Mouse (Mus musculus): ENCODE results near the gene Tmem50a. TPM values are rescaled to one million over a fixed set of nuclear protein-coding genes. Genes with fewer than 3 reads are reported as not detected.

The Tmem50a gene
- polyA plus RNA-seq, 1 experiment from 2014 or later, result 193 TPM

GRCm38 (mm10) chr4:134869068-134869730, 45.6 kb downstream of the Tmem50a start:
- no peaks in the 10 kb centered on the region for H3K27me3 ChIP-seq (ENCODE audit: control insufficient read depth, insufficient read depth, low read length)
- DNase-seq (ENCODE audit: low spot score), result peak; percentile 41
- peak overlapping the region; percentile 29 for H3K4me2 ChIP-seq (replicated peaks; ENCODE audit: low read depth)
- no peaks in the 10 kb centered on the region; the same call in 1 of the 2 replicates for H3K4me1 ChIP-seq (replicated peaks; ENCODE audit: control insufficient read depth, insufficient read depth)
- no peak overlapping the region for H3K4me3 ChIP-seq (ENCODE audit: low read depth, low read length)
- H3K9me3 ChIP-seq (ENCODE audit: control insufficient read depth, low read length), result no peaks in the 10 kb centered on the region
- H3K27ac ChIP-seq (replicated peaks), result no peak overlapping the region
- ATAC-seq (ENCODE audit: low FRiP score, low TSS enrichment), result 0 out of 2 replicates have a peak, but pooled peaks have one; percentile 39
- H3K9ac ChIP-seq (ENCODE audit: low read length), result peak overlapping the region; percentile 43; the same call in 1 of the 2 replicates
- TF ChIP-seq CTCF (IDR thresholded peaks at IDR 0.05; ENCODE audit: low read depth), result no peak
- H3K36me3 ChIP-seq (ENCODE audit: control insufficient read depth, insufficient read depth, low read length), result no peaks in the 10 kb centered on the region
- 16% methylated on average over 16 of the region's 16 CpGs for WGBS

GRCm38 (mm10) chr4:134868490-134868889, 46.3 kb downstream of the Tmem50a start:
- DNase-seq (ENCODE audit: low spot score) (no peak), ATAC-seq (ENCODE audit: low FRiP score, low TSS enrichment) (no peak)
- TF ChIP-seq EP300 (optimal IDR thresholded peaks at IDR 0.05), result no peak
- no peak for TF ChIP-seq CTCF (IDR thresholded peaks at IDR 0.05; ENCODE audit: low read depth)
- H3K27me3 ChIP-seq (ENCODE audit: control insufficient read depth, insufficient read depth, low read length), result no peaks in the 10 kb centered on the region
- H3K4me3 ChIP-seq (ENCODE audit: low read depth, low read length), result no peak overlapping the region
- no peaks in the 10 kb centered on the region; the same call in 1 of the 2 replicates for H3K4me1 ChIP-seq (replicated peaks; ENCODE audit: control insufficient read depth, insufficient read depth)
- no peak overlapping the region for H3K27ac ChIP-seq (replicated peaks)
- no peak overlapping the region for H3K9ac ChIP-seq (ENCODE audit: low read length)
- H3K4me2 ChIP-seq (replicated peaks; ENCODE audit: low read depth), result no peak overlapping the region
- no peaks in the 10 kb centered on the region for H3K9me3 ChIP-seq (ENCODE audit: control insufficient read depth, low read length)
- WGBS, result 42% methylated on average over 8 of the region's 9 CpGs
- H3K36me3 ChIP-seq (ENCODE audit: control insufficient read depth, insufficient read depth, low read length), result no peaks in the 10 kb centered on the region

GRCm38 (mm10) chr4:134868065-134868464, 46.8 kb downstream of the Tmem50a start:
- DNase-seq (ENCODE audit: low spot score), result no peak
- H3K4me2 ChIP-seq (replicated peaks; ENCODE audit: low read depth), result no peak overlapping the region
- no peak overlapping the region for H3K27ac ChIP-seq (replicated peaks)
- H3K4me1 ChIP-seq (replicated peaks; ENCODE audit: control insufficient read depth, insufficient read depth), result no peaks in the 10 kb centered on the region; the same call in 1 of the 2 replicates
- no peak overlapping the region for H3K4me3 ChIP-seq (ENCODE audit: low read depth, low read length)
- no peaks in the 10 kb centered on the region for H3K36me3 ChIP-seq (ENCODE audit: control insufficient read depth, insufficient read depth, low read length)
- 86% methylated on average over 10 of the region's 10 CpGs for WGBS
- TF ChIP-seq EP300 (optimal IDR thresholded peaks at IDR 0.05) (no peak), CTCF (IDR thresholded peaks at IDR 0.05; ENCODE audit: low read depth) (no peak)
- no peak overlapping the region for H3K9ac ChIP-seq (ENCODE audit: low read length)
- no peaks in the 10 kb centered on the region for H3K27me3 ChIP-seq (ENCODE audit: control insufficient read depth, insufficient read depth, low read length)
- no peak for ATAC-seq (ENCODE audit: low FRiP score, low TSS enrichment)
- H3K9me3 ChIP-seq (ENCODE audit: control insufficient read depth, low read length), result no peaks in the 10 kb centered on the region

- Histone ChIP-seq H3K4me2 (replicated peaks; ENCODE audit: low read depth) (no peak overlapping the region), H3K4me1 (replicated peaks; ENCODE audit: control insufficient read depth, insufficient read depth) (no peaks in the 10 kb centered on the region; the same call in 1 of the 2 replicates), H3K36me3 (ENCODE audit: control insufficient read depth, insufficient read depth, low read length) (no peaks in the 10 kb centered on the region), H3K9ac (ENCODE audit: low read length) (no peak overlapping the region), H3K27me3 (ENCODE audit: control insufficient read depth, insufficient read depth, low read length) (no peaks in the 10 kb centered on the region), H3K4me3 (ENCODE audit: low read depth, low read length) (no peak overlapping the region), H3K27ac (replicated peaks) (no peak overlapping the region), H3K9me3 (ENCODE audit: control insufficient read depth, low read length) (no peaks in the 10 kb centered on the region)
- ATAC-seq (ENCODE audit: low FRiP score, low TSS enrichment) (no peak), DNase-seq (ENCODE audit: low spot score) (no peak)
- 80% methylated on average over 8 of the region's 8 CpGs for WGBS
- no peak for TF ChIP-seq CTCF (IDR thresholded peaks at IDR 0.05; ENCODE audit: low read depth)
- TF ChIP-seq EP300 (optimal IDR thresholded peaks at IDR 0.05), result no peak
These were observed 47.2 kb downstream of the Tmem50a start for GRCm38 (mm10) chr4:134867661-134868060.

- TF ChIP-seq EP300 (optimal IDR thresholded peaks at IDR 0.05) (no peak), CTCF (IDR thresholded peaks at IDR 0.05; ENCODE audit: low read depth) (no peak)
- no peaks in the 10 kb centered on the region; the same call in 1 of the 2 replicates for H3K4me1 ChIP-seq (replicated peaks; ENCODE audit: control insufficient read depth, insufficient read depth)
- WGBS, result 88% methylated on average over 8 of the region's 8 CpGs
- H3K4me2 ChIP-seq (replicated peaks; ENCODE audit: low read depth), result no peak overlapping the region
- DNase-seq (ENCODE audit: low spot score), result no peak
- H3K27me3 ChIP-seq (ENCODE audit: control insufficient read depth, insufficient read depth, low read length), result no peaks in the 10 kb centered on the region
- H3K36me3 ChIP-seq (ENCODE audit: control insufficient read depth, insufficient read depth, low read length), result no peaks in the 10 kb centered on the region
- H3K9me3 ChIP-seq (ENCODE audit: control insufficient read depth, low read length), result no peaks in the 10 kb centered on the region
- ATAC-seq (ENCODE audit: low FRiP score, low TSS enrichment), result no peak
- H3K9ac ChIP-seq (ENCODE audit: low read length), result no peak overlapping the region
- H3K4me3 ChIP-seq (ENCODE audit: low read depth, low read length), result no peak overlapping the region
- H3K27ac ChIP-seq (replicated peaks), result no peak overlapping the region
These were observed 47.6 kb downstream of the Tmem50a start for GRCm38 (mm10) chr4:134867213-134867612.

- no peaks in the 10 kb centered on the region for H3K9me3 ChIP-seq (ENCODE audit: control insufficient read depth, low read length)
These were observed 49.0 kb downstream of the Tmem50a start for GRCm38 (mm10) chr4:134865789-134866188.

More at GRCm38 (mm10) chr4:134865789-134866188, 49.0 kb downstream of the Tmem50a start:
- DNase-seq (ENCODE audit: low spot score), result no peak
- no peaks in the 10 kb centered on the region; the same call in 1 of the 2 replicates for H3K4me1 ChIP-seq (replicated peaks; ENCODE audit: control insufficient read depth, insufficient read depth)
- H3K4me3 ChIP-seq (ENCODE audit: low read depth, low read length), result no peak overlapping the region
- no peak overlapping the region for H3K9ac ChIP-seq (ENCODE audit: low read length)
- 82% methylated on average over 5 of the region's 5 CpGs for WGBS
- H3K36me3 ChIP-seq (ENCODE audit: control insufficient read depth, insufficient read depth, low read length), result no peaks in the 10 kb centered on the region
- no peak overlapping the region for H3K4me2 ChIP-seq (replicated peaks; ENCODE audit: low read depth)
- TF ChIP-seq EP300 (optimal IDR thresholded peaks at IDR 0.05), result no peak
- TF ChIP-seq CTCF (IDR thresholded peaks at IDR 0.05; ENCODE audit: low read depth), result no peak
- H3K27me3 ChIP-seq (ENCODE audit: control insufficient read depth, insufficient read depth, low read length), result no peaks in the 10 kb centered on the region
- no peak for ATAC-seq (ENCODE audit: low FRiP score, low TSS enrichment)
- no peak overlapping the region for H3K27ac ChIP-seq (replicated peaks)

Measured in stomach, postnatal 0 days (tissue).